Mouse (Mus musculus): Measurements from ENCODE around the gene Popdc3. TPM values are rescaled to one million over a fixed set of nuclear protein-coding genes. Genes with fewer than 3 reads are reported as not detected.

Gene Popdc3
- polyA plus RNA-seq, 1 experiment, result not detected

DNA sequence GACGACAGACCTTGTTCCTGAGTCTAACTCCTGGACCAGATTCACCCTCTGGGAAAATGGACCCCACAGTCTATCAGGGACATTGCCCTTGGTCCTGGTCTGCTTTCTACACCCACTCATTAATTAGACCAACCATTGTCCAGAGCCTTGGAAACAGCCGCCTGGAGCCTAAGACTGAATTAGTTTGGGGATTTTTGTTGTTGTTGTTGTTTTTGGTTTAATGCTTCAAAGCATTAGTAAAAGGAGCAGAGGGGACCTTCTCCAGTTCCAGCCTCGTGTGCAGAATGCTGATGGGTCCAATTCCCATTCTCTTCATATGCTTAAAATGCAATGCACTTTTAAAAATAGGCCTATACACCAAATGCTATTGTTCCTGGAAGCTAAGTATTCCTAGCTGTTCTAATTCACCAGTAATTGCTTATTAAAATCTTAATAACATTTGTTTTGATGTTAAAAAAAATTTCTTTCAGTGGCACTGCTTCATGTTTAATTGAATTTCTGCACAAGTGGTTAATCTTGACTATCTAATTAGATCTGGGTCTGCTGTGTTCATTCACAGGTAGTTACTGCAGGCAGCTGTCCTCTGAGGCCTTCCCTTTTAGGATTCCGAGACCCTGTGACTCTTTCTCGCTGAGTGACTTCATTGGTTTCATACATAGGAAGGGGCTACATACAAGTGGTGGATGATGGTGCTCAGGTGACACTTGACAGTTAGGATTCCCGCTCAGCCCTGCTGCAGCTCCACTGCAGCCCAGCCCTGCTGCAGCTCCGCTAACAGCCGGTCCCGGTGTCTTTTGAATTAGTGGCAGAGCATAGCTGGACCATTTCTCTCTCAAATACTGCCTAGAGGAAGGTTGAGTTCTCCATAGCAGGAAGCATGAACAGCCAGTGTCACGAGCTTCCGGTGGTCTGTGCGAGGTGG is 25.9 kb upstream of the Popdc3 start:
- no peak overlapping the region for H3K9ac ChIP-seq (ENCODE audit: low read depth, poor library complexity, severe bottlenecking)
- no peak overlapping the region for H3K4me3 ChIP-seq (ENCODE audit: low read depth, low read length)
- TF ChIP-seq POLR2A (IDR thresholded peaks at IDR 0.05; ENCODE audit: insufficient read depth, low read length), result no peak
- TF ChIP-seq EP300 (IDR thresholded peaks at IDR 0.05; ENCODE audit: insufficient read depth, low read depth, low read length), result no peak
- no peak for TF ChIP-seq CTCF (IDR thresholded peaks at IDR 0.05; ENCODE audit: low read depth, low read length)
- peaks cover 14% of the 10 kb centered on the region for H3K36me3 ChIP-seq (ENCODE audit: control insufficient read depth, insufficient read depth, low read length, poor library complexity, severe bottlenecking)
- no peak overlapping the region for H3K27ac ChIP-seq (ENCODE audit: insufficient read depth, low read length)
- H3K4me1 ChIP-seq (ENCODE audit: control insufficient read depth, insufficient read depth, low read length), result no peaks in the 10 kb centered on the region
- H3K9me3 ChIP-seq (replicated peaks; ENCODE audit: control insufficient read depth, insufficient read depth, low read length, poor library complexity, severe bottlenecking), result no peaks in the 10 kb centered on the region; the same call in 1 of the 2 replicates
- H3K27me3 ChIP-seq (ENCODE audit: control insufficient read depth, insufficient read depth, low read length, poor library complexity, severe bottlenecking), result no peaks in the 10 kb centered on the region

DNA sequence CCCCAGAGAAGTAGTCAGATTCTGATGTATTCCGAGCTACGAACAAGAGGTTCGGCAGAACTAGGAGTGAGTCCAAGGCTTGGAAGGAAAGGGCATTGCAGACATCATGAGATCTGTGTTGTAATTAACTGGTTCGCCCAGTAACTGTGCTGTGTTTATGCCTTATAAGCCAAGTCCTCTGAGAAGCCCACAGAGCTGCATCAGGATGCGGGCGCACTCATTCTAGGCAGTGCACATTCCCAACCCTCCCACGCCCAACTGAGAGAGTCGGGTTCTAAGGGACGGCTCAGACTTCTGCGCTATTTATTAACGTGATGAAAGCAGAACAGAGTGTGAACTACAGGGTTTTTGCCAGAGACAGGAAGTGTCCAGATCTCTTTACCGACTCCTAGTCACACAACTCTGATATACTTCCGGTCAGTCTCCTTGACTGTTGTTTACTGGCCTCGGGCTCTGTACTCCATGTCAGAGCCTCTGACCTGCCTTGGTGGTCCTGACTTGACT is 23.3 kb upstream of the Popdc3 start:
- Histone ChIP-seq H3K4me1 (ENCODE audit: control insufficient read depth, insufficient read depth, low read length) (no peaks in the 10 kb centered on the region), H3K9ac (ENCODE audit: low read depth, poor library complexity, severe bottlenecking) (no peak overlapping the region), H3K27me3 (ENCODE audit: control insufficient read depth, insufficient read depth, low read length, poor library complexity, severe bottlenecking) (no peaks in the 10 kb centered on the region), H3K9me3 (replicated peaks; ENCODE audit: control insufficient read depth, insufficient read depth, low read length, poor library complexity, severe bottlenecking) (no peaks in the 10 kb centered on the region; the same call in 1 of the 2 replicates), H3K27ac (ENCODE audit: insufficient read depth, low read length) (no peak overlapping the region), H3K36me3 (ENCODE audit: control insufficient read depth, insufficient read depth, low read length, poor library complexity, severe bottlenecking) (peaks cover 14% of the 10 kb centered on the region), H3K4me3 (ENCODE audit: low read depth, low read length) (no peak overlapping the region)
- TF ChIP-seq EP300 (IDR thresholded peaks at IDR 0.05; ENCODE audit: insufficient read depth, low read depth, low read length) (no peak), POLR2A (IDR thresholded peaks at IDR 0.05; ENCODE audit: insufficient read depth, low read length) (no peak), CTCF (IDR thresholded peaks at IDR 0.05; ENCODE audit: low read depth, low read length) (no peak)

DNA sequence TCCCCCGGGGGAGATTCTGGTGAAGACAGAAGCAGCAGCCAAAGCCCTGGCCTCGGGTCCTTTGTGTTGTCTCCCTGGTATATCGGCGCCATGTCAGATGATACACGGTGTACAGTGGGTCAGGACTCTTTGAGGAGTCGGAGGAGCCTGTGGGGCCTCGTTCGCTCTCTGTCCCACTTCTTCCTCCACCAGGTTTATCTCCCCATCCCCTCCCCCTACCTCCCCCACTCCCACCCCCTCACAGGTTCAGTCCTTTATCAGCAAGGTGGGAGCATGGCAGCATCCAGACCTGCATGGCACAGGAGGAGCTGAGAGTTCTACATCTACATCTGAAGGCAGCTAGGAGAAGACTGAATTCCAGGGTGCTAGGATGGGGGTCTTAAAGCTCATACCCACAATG is 12.0 kb upstream of the Popdc3 start:
- TF ChIP-seq CTCF (IDR thresholded peaks at IDR 0.05; ENCODE audit: low read depth, low read length) (no peak), POLR2A (IDR thresholded peaks at IDR 0.05; ENCODE audit: insufficient read depth, low read length) (no peak), EP300 (IDR thresholded peaks at IDR 0.05; ENCODE audit: insufficient read depth, low read depth, low read length) (no peak)
- H3K9ac ChIP-seq (ENCODE audit: low read depth, poor library complexity, severe bottlenecking), result no peak overlapping the region
- H3K36me3 ChIP-seq (ENCODE audit: control insufficient read depth, insufficient read depth, low read length, poor library complexity, severe bottlenecking), result no peaks in the 10 kb centered on the region

DNA sequence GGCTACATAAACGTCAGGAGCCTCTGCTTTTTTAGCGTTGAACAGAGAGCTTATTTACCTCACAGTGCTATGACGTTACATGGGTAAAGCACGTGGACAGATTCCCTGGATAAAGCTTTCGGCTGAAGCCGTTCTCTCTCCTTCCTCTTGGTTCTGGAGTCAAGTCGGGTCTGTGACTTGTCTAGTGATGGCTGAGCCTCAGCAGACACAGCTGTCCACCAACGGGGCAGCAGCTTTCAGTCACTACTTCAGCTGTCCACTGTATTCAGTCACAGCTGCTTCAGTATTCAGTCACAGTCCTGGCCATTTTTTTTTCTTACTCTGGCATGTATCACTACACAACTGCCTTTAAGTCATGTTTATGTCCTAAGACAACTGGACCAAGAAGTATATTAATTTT is 4.0 kb upstream of the Popdc3 start:
- TF ChIP-seq POLR2A (IDR thresholded peaks at IDR 0.05; ENCODE audit: insufficient read depth, low read length) (no peak), CTCF (IDR thresholded peaks at IDR 0.05; ENCODE audit: low read depth, low read length) (no peak), EP300 (IDR thresholded peaks at IDR 0.05; ENCODE audit: insufficient read depth, low read depth, low read length) (no peak)
- Histone ChIP-seq H3K4me1 (ENCODE audit: control insufficient read depth, insufficient read depth, low read length) (no peaks in the 10 kb centered on the region), H3K27me3 (ENCODE audit: control insufficient read depth, insufficient read depth, low read length, poor library complexity, severe bottlenecking) (no peaks in the 10 kb centered on the region), H3K4me3 (ENCODE audit: low read depth, low read length) (no peak overlapping the region), H3K36me3 (ENCODE audit: control insufficient read depth, insufficient read depth, low read length, poor library complexity, severe bottlenecking) (no peaks in the 10 kb centered on the region), H3K9me3 (replicated peaks; ENCODE audit: control insufficient read depth, insufficient read depth, low read length, poor library complexity, severe bottlenecking) (0 out of 2 replicates have a peak, but pooled peaks cover 3% of the 10 kb centered on the region), H3K27ac (ENCODE audit: insufficient read depth, low read length) (no peak overlapping the region), H3K9ac (ENCODE audit: low read depth, poor library complexity, severe bottlenecking) (no peak overlapping the region)

More for the DNA sequence above, 12.0 kb upstream of the Popdc3 start:
- Histone ChIP-seq H3K27me3 (ENCODE audit: control insufficient read depth, insufficient read depth, low read length, poor library complexity, severe bottlenecking) (no peaks in the 10 kb centered on the region), H3K27ac (ENCODE audit: insufficient read depth, low read length) (no peak overlapping the region), H3K9me3 (replicated peaks; ENCODE audit: control insufficient read depth, insufficient read depth, low read length, poor library complexity, severe bottlenecking) (no peaks in the 10 kb centered on the region), H3K4me1 (ENCODE audit: control insufficient read depth, insufficient read depth, low read length) (no peaks in the 10 kb centered on the region), H3K4me3 (ENCODE audit: low read depth, low read length) (no peak overlapping the region)

DNA sequence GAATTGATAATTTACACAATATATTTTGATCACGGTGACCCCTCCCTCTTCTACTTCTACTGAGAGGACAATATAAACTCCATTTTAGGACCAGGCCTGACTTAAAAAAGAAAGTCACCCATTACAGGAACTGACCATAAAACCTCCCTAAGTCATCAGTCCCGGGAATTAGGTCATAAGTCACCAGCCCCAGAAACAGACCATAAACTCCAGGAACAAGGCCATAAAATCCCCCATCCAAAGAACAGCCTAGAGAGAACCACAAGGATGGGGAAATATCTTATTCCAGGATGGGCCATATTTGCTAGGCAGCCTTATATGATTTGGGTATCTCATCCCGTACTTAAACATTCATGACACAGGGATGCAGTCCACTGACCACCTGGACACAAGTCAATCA is 3.6 kb upstream of the Popdc3 start:
- TF ChIP-seq EP300 (IDR thresholded peaks at IDR 0.05; ENCODE audit: insufficient read depth, low read depth, low read length), result no peak
- no peak for TF ChIP-seq POLR2A (IDR thresholded peaks at IDR 0.05; ENCODE audit: insufficient read depth, low read length)
- TF ChIP-seq CTCF (IDR thresholded peaks at IDR 0.05; ENCODE audit: low read depth, low read length), result no peak
- 0 out of 2 replicates have a peak, but pooled peaks cover 3% of the 10 kb centered on the region for H3K9me3 ChIP-seq (replicated peaks; ENCODE audit: control insufficient read depth, insufficient read depth, low read length, poor library complexity, severe bottlenecking)
- no peaks in the 10 kb centered on the region for H3K4me1 ChIP-seq (ENCODE audit: control insufficient read depth, insufficient read depth, low read length)
- H3K27me3 ChIP-seq (ENCODE audit: control insufficient read depth, insufficient read depth, low read length, poor library complexity, severe bottlenecking), result no peaks in the 10 kb centered on the region
- H3K36me3 ChIP-seq (ENCODE audit: control insufficient read depth, insufficient read depth, low read length, poor library complexity, severe bottlenecking), result no peaks in the 10 kb centered on the region
- no peak overlapping the region for H3K9ac ChIP-seq (ENCODE audit: low read depth, poor library complexity, severe bottlenecking)
- no peak overlapping the region for H3K4me3 ChIP-seq (ENCODE audit: low read depth, low read length)
- no peak overlapping the region for H3K27ac ChIP-seq (ENCODE audit: insufficient read depth, low read length)
